Mouse (Mus musculus): Measurements from ENCODE around the gene D430042O09Rik. TPM values are rescaled to one million over a fixed set of nuclear protein-coding genes. Genes with fewer than 3 reads are reported as not detected.

Gene D430042O09Rik
- polyA plus RNA-seq, 1 experiment from 2014 or later: 6.2 TPM

DNA sequence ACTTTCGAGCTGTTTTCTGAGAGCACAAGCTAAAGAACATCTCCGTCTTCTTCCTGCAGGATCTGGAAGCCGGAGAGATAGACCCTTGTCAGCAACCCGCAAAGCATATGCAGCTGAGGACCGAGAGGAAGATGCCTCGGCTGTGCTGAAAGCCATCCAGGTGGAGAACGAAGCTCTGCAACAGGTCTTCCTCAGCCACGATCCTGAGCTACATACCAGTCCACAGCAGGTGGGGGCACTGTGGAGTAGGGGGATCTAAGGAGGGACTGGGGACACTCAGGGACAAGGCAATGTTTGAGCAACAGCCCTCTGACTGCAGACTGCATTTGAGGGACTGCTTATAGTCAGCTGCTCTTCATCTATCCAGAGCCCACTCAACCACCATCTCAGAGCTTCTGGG lies 105.0 kb downstream of the D430042O09Rik start:
- no peaks in the 10 kb centered on the region for H3K27me3 ChIP-seq
- H3K9me3 ChIP-seq (replicated peaks): no peaks in the 10 kb centered on the region
- peaks cover 14% of the 10 kb centered on the region; the same call in 1 of the 2 replicates for H3K36me3 ChIP-seq
- no peak overlapping the region for H3K4me3 ChIP-seq
- ATAC-seq (replicated peaks; ENCODE audit: insufficient number of reproducible peaks, insufficient read depth, low FRiP score, low read depth): no peak
- whole genome bisulfite sequencing: 88% methylated on average over 8 of the region's 8 CpGs
- no peak overlapping the region for H3K9ac ChIP-seq
- H3K27ac ChIP-seq: no peak overlapping the region
- no peaks in the 10 kb centered on the region for H3K4me1 ChIP-seq (replicated peaks)
- H3K4me2 ChIP-seq: no peak overlapping the region

- no peaks in the 10 kb centered on the region for H3K27me3 ChIP-seq
- H3K4me1 ChIP-seq (replicated peaks): no peaks in the 10 kb centered on the region
- H3K36me3 ChIP-seq: peaks cover 14% of the 10 kb centered on the region; the same call in 1 of the 2 replicates
- H3K4me3 ChIP-seq: no peak overlapping the region
- no peak overlapping the region for H3K27ac ChIP-seq
- no peak; the same call in 1 of the 2 replicates for ATAC-seq (replicated peaks; ENCODE audit: insufficient number of reproducible peaks, insufficient read depth, low FRiP score, low read depth)
- H3K9me3 ChIP-seq (replicated peaks): no peaks in the 10 kb centered on the region
- no peak overlapping the region for H3K4me2 ChIP-seq
- WGBS: 78% methylated on average over 3 of the region's 3 CpGs
- H3K9ac ChIP-seq: no peak overlapping the region
Measured at GRCm38 (mm10) chr7:125815733-125816132, 108.0 kb downstream of the D430042O09Rik start.

DNA sequence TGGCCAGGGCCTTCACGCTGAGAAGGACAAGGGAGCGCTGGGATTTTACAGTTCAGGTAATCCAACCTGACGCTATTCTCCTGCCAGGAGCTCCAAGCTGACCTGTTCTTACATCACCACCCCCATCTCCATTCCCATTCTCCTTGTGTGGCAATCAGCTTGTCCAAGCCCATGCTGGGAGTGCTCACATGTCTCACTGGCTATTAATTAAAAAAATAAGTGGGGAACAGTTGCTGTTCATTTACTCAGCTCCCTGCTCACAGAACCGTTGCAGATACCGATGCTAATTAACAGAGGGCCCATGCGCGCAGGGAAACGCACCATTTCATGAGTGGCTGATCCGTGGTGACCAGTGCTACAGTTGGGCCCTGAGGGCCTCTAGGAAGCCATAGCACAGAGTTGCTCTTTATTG lies 110.6 kb downstream of the D430042O09Rik start:
- Histone ChIP-seq H3K9me3 (replicated peaks) (no peaks in the 10 kb centered on the region), H3K9ac (no peak overlapping the region), H3K27ac (no peak overlapping the region), H3K36me3 (peaks cover 14% of the 10 kb centered on the region; the same call in 1 of the 2 replicates), H3K4me2 (no peak overlapping the region), H3K27me3 (no peaks in the 10 kb centered on the region), H3K4me1 (replicated peaks) (no peaks in the 10 kb centered on the region), H3K4me3 (no peak overlapping the region)
- 86% methylated on average over 9 of the region's 9 CpGs for WGBS
- no peak for ATAC-seq (replicated peaks; ENCODE audit: insufficient number of reproducible peaks, insufficient read depth, low FRiP score, low read depth)

GRCm38 (mm10) chr7:125820233-125820632 lies 112.5 kb downstream of the D430042O09Rik start:
- Histone ChIP-seq H3K27ac (no peak overlapping the region), H3K27me3 (no peaks in the 10 kb centered on the region), H3K9ac (no peak overlapping the region), H3K36me3 (0 out of 2 replicates have a peak, but pooled peaks cover 5% of the 10 kb centered on the region), H3K4me1 (replicated peaks) (no peaks in the 10 kb centered on the region), H3K4me3 (no peak overlapping the region), H3K9me3 (replicated peaks) (no peaks in the 10 kb centered on the region), H3K4me2 (no peak overlapping the region)
- ATAC-seq (replicated peaks; ENCODE audit: insufficient number of reproducible peaks, insufficient read depth, low FRiP score, low read depth): 0 out of 2 replicates have a peak, but pooled peaks have one; percentile 34
- WGBS: 51% methylated on average over 2 of the region's 2 CpGs

DNA sequence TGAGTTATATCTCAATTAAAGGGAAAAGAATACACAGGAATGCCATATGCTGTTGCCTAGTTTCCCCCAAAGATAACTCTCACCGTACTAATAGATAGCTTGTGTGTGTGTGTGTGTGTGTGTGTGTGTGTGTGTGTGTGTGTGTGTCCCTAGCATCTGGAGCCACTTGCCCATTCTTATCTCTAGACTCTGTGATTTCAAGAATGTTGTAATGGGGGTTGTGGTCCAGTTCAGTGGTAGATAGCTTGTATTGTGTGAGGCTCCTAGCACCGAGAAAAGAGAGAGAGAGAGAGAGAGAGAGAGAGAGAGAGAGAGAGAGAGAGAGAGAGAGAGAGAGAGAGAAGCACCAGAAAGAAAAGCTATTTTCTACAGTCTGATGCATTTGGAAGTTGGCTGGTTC lies 118.7 kb downstream of the D430042O09Rik start:
- no peak overlapping the region for H3K9ac ChIP-seq
- no peak for ATAC-seq (replicated peaks; ENCODE audit: insufficient number of reproducible peaks, insufficient read depth, low FRiP score, low read depth)
- no peaks in the 10 kb centered on the region for H3K27me3 ChIP-seq
- no peak overlapping the region for H3K4me3 ChIP-seq
- no peaks in the 10 kb centered on the region for H3K9me3 ChIP-seq (replicated peaks)
- no peak overlapping the region for H3K4me2 ChIP-seq
- H3K36me3 ChIP-seq: no peaks in the 10 kb centered on the region
- peaks cover 47% of the 10 kb centered on the region for H3K4me1 ChIP-seq (replicated peaks)
- 9% methylated on average over 2 of the region's 2 CpGs for WGBS
- peak overlapping the region; percentile 36; the same call in 1 of the 2 replicates for H3K27ac ChIP-seq

DNA sequence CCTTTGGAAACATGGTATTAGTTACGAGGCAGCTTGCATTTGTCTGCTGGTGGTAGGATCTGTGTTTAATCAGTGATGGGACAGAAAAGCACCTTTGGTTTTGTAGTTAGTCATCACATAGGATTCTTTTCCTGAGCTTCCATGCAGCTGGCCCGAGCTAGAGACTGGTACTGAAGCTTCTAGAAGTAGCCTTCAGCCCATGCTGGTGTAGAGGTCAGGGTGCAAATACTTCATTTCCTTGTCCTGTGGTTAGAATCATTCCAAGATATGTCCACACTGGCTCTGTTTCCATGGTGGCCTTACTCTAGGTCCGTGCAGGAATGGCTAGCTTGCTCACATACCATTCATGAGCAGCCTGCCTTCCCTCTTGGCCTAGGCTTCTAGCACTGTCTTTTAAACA lies 119.2 kb downstream of the D430042O09Rik start:
- peak overlapping the region; percentile 36; the same call in 1 of the 2 replicates for H3K27ac ChIP-seq
- no peaks in the 10 kb centered on the region for H3K36me3 ChIP-seq
- no peak overlapping the region for H3K4me3 ChIP-seq
- no peak overlapping the region for H3K4me2 ChIP-seq
- ATAC-seq (replicated peaks; ENCODE audit: insufficient number of reproducible peaks, insufficient read depth, low FRiP score, low read depth): no peak
- H3K4me1 ChIP-seq (replicated peaks): peaks cover 47% of the 10 kb centered on the region
- WGBS: 55% methylated on average over 3 of the region's 3 CpGs
- no peaks in the 10 kb centered on the region for H3K27me3 ChIP-seq
- H3K9me3 ChIP-seq (replicated peaks): no peaks in the 10 kb centered on the region
- H3K9ac ChIP-seq: no peak overlapping the region

GRCm38 (mm10) chr7:125827420-125827819 lies 119.7 kb downstream of the D430042O09Rik start:
- Histone ChIP-seq H3K36me3 (no peaks in the 10 kb centered on the region), H3K27me3 (no peaks in the 10 kb centered on the region), H3K4me2 (no peak overlapping the region), H3K4me3 (no peak overlapping the region), H3K9me3 (replicated peaks) (no peaks in the 10 kb centered on the region), H3K27ac (no peak overlapping the region), H3K9ac (no peak overlapping the region), H3K4me1 (replicated peaks) (peaks cover 53% of the 10 kb centered on the region)
- WGBS: 58% methylated on average over 9 of the region's 9 CpGs
- no peak for ATAC-seq (replicated peaks; ENCODE audit: insufficient number of reproducible peaks, insufficient read depth, low FRiP score, low read depth)

DNA sequence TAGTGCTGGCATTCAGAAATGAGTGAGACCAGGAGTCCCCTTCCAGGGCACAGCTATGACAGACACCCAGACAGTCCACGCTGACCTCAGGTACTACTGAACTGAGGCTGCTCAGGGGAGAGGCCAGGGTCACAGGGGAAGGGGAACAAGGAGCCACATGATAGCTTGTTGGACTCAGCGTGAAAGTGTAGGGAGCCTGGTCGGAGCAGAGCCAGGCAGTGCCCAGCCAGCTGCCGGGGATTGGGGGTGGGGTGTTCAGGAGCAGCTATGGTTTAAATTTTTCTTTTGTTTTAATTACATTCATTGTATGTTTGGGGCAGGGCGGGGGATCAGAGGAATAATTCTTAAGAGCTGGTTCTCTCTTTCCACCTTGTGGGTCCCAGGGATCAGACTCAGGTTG lies 120.9 kb downstream of the D430042O09Rik start:
- no peak overlapping the region for H3K4me3 ChIP-seq
- ATAC-seq (replicated peaks; ENCODE audit: insufficient number of reproducible peaks, insufficient read depth, low FRiP score, low read depth): no peak
- H3K4me2 ChIP-seq: no peak overlapping the region
- 56% methylated on average over 5 of the region's 5 CpGs for WGBS
- H3K9ac ChIP-seq: no peak overlapping the region
- no peaks in the 10 kb centered on the region for H3K9me3 ChIP-seq (replicated peaks)
- no peaks in the 10 kb centered on the region for H3K36me3 ChIP-seq
- H3K27ac ChIP-seq: peak overlapping the region; percentile 87
- H3K27me3 ChIP-seq: no peaks in the 10 kb centered on the region
- peaks cover 64% of the 10 kb centered on the region for H3K4me1 ChIP-seq (replicated peaks)

DNA sequence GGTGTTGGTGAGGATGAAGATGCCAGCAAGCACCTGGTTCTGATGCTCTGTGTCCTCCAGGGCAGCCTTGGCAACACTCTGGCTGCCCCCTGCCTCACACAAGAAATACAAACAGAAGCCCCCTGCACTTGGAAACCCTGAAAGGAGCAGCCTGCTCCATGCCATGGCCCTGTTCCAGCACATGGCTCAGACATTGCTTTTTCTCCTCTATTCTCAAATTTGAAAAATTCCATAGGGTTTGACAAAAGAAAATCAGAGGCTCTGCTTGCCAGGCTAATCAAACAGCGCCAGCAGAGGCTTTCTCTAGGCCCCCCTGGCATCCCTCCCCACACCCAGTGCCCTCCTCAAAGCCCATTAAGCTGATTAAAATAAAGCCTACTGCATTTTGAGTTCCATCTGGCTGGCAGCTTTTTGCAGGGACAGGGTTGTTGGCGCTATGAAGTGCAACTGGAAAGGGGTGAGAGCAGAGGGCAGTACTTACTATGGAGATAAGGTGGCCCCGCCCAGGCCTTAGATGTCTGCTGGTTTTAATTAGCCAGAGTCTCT lies 121.5 kb downstream of the D430042O09Rik start:
- Histone ChIP-seq H3K9ac (0 out of 2 replicates have a peak overlapping the region, but pooled peaks have one; percentile 19), H3K4me3 (no peak overlapping the region)
- ATAC-seq (replicated peaks; ENCODE audit: insufficient number of reproducible peaks, insufficient read depth, low FRiP score, low read depth): peak; percentile 78

DNA sequence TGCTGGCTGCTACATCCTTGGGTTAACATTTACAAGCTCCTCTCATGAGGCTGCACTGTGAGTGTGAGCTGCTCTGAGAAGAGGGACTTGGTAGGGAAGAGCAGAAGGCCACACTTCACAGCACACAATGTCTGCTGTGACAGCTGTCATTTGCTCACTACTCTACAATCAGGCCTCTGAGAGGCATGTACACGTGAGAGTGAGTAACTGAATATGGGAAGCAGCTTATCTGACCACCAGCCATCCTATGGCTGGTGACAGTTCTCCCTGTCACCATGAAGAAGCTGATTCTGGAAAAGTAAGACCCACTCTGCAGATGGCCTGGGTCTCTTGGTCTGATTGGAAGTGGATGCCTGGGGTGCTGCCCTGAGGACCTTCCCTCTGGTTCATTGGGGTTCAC lies 125.1 kb downstream of the D430042O09Rik start:
- Histone ChIP-seq H3K27me3 (no peaks in the 10 kb centered on the region), H3K4me2 (no peak overlapping the region), H3K36me3 (no peaks in the 10 kb centered on the region), H3K4me3 (no peak overlapping the region), H3K27ac (no peak overlapping the region), H3K9me3 (replicated peaks) (no peaks in the 10 kb centered on the region), H3K9ac (no peak overlapping the region), H3K4me1 (replicated peaks) (peaks cover 47% of the 10 kb centered on the region)
- ATAC-seq (replicated peaks; ENCODE audit: insufficient number of reproducible peaks, insufficient read depth, low FRiP score, low read depth): 0 out of 2 replicates have a peak, but pooled peaks have one; percentile 14
- WGBS: 32% methylated on average over 1 of the region's 1 CpGs

More for the DNA sequence above, 121.5 kb downstream of the D430042O09Rik start:
- Histone ChIP-seq H3K27me3 (no peaks in the 10 kb centered on the region), H3K4me2 (peak overlapping the region; percentile 37), H3K9me3 (replicated peaks) (no peaks in the 10 kb centered on the region), H3K36me3 (no peaks in the 10 kb centered on the region), H3K27ac (peak overlapping the region; percentile 87), H3K4me1 (replicated peaks) (peaks cover 65% of the 10 kb centered on the region)
- 24% methylated on average over 3 of the region's 3 CpGs for WGBS

DNA sequence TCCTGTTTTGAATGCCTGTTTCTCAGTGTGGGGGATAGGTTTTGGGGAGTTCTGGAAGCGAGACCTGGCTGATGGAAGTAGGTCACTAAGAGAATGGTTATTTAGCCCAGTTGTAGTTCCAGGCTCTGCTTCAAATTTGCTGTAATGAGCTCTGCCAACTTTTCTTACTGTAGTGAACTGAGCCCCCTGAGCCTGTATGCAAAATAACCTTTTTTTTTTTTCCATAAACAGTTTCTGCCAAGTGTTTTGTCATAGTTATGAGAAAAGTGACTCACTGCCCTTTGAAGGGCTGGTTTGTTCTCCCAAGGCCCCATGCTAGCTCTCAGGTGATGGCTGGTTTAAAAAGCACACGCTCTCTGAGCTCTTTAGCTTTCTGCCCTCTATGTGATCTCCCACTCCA lies 125.8 kb downstream of the D430042O09Rik start:
- no peak overlapping the region for H3K27ac ChIP-seq

More for the DNA sequence above, 125.8 kb downstream of the D430042O09Rik start:
- Histone ChIP-seq H3K36me3 (no peaks in the 10 kb centered on the region), H3K9me3 (replicated peaks) (no peaks in the 10 kb centered on the region), H3K4me2 (no peak overlapping the region), H3K27me3 (no peaks in the 10 kb centered on the region), H3K4me3 (no peak overlapping the region), H3K9ac (no peak overlapping the region), H3K4me1 (replicated peaks) (peaks cover 47% of the 10 kb centered on the region)
- WGBS: 88% methylated on average over 2 of the region's 2 CpGs
- no peak for ATAC-seq (replicated peaks; ENCODE audit: insufficient number of reproducible peaks, insufficient read depth, low FRiP score, low read depth)
